Mouse (Mus musculus): ENCODE measurements at regions not wholly inside any gene's neighbourhood (a gene's known extent, or its start where the extent isn't known, plus 50 kb on each side); places are given as distances from the start of the nearest gene placed in this dataset.

DNA sequence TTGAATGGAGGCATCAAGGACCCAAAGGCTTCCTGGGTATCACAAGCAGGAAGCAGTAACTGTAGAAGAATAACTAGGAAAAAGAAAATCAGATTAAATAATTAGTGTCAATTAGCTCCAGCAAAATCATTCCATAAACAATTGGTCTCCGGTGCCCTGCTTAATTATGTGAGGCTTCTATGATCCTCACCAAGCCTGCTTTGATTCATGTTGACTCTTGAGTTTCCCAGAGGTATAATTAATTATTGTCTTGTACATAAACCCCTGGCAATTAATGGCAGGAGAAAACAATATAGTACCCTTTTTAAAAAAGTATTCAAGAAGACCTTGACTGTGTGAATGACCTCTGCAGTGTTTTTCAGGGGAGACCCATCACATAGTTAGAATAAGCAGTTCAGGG lies 61.5 kb upstream of the Sp8 start:
- DNase-seq = no peak

DNA sequence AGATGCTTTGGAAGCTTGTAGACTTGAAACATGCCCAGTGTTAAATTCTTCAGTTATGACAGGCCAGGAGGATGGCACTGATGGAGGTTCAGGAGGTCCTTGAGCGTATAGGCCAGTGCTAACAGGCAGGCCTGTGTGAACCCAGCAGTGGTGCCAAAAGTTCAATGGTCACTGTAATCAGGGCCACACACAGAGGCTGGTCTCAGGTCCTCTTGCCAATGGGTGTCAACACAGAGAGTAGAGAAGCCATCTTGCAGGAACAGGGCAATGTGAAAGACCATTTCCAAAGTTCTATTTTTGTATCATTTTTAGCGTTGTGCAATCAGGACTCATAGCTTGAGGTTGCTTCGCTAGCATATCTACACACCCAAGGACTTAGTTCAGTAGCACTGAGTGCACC lies 64.2 kb upstream of the Sp8 start:
- no peak for DNase-seq

DNA sequence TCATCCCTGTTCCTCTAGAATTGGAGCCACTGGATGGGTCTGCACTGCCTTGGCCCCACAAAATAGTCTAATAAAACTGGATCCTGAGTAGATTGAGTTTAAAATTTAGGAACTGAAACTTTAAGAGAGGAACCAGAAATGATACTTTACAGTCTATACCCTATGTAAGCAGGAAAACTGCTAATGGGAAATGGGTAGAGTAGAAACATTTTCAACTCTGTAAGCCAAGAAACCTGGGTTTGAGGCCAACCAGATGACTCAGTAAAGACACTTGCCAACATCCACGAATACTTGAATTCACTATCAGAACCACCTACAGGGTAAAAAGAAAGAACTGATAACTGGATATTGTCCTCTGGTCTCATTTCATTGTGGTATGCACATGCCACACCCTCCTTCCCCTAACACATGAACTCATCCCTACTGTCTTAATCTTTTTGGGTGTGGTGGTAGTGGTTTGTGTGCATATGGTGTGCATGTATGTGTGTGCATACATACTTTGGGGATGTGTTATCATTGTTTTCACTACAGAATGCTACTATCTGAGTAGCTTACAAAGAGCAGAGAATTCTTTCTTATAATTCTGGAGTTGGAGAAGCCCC lies 70.6 kb upstream of the Sp8 start:
- no peak for DNase-seq

DNA sequence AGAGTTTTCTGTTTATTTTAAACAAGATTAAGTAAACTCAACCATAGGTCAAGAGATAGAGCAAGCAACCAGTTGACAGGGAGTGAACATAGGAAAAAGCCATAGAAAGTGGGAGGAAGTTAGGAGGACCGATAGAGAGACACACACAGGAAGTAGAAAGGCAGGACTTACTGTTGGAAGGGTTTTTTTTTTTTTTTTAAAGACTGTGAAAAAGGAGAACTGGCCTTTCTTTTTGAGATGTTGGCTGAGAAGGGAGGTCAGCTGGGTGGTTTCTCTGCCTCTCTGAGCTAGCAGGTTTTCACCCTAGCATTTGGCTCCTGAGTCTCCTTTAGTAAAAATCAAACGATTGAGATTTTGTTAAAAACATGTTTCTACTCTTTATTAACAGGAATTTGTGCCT lies 73.3 kb upstream of the Sp8 start:
- DNase-seq = no peak

DNA sequence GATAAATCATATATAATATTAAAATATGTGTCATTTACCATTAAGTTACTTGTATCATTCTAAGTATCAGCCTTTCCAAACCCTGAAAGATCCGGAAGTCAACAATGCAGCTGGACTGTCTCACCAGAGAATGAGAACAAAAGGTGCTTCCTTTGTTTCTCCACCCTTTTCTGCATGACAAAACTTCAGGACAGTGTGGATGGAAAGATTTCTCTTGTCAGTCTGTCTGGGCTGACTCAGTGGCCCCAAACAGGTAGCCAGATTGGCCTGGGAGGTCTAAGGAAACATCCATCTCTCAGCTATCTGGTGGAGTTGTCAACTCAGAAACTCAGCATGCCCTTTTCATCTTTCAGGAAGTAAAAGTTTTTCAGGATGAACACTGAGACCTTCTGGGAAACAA lies 79.7 kb upstream of the Sp8 start:
- no peak for DNase-seq

DNA sequence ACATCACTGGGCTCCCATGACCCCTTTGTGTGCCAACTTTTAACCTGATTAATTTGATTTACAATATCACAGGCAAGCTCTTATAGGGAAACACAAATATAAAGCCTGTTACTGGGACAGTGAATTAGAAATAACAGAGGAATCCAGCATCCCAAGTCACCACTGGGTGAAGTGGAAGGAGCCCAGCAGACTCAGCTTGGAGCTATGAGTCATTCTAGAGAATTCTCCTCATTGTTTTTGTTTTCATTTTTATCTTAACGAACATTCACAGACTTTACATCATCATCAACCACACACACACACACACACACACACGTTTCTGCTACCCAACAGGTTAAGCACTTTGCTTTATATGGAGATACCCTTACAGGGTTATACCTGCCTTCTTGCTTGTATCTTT lies 92.1 kb upstream of the Sp8 start:
- no peak for DNase-seq

DNA sequence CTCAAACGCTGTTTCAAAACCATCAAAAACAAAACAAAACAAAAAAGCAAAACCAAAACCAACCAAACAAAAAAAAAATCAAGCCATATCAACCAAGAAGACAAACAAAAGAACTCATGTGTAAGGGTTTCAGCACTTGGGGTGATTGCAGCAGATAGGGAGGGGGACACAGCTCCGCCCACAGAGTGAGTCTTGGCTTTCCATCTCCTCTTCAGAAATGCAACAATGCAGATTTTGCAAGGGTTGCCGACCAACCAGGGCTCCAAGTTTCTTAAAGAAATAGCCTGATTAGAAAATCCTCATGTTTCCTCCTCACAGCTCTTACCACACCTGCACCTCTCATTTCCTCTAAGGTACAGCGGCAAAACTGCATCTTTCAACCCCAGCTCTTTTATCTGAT lies 107.0 kb upstream of the Sp8 start:
- DNase-seq = no peak

DNA sequence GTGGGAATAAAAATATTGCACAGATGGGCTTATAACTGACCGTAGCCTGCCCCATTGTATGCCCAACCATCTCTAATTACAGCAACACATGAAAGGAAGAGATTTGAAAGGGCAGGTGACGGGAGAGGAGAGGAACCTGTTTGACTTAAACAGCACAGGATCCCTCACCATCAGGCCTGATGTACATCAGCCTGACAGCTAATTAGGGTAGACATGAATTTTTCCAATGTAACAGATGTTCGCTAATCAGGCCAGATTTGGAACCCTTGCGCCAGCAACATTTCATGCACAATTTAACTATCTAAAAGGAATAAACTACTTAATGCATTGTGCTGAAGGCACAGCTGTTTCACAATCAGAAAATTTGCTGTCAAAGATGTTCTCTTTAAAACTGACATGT lies 120.2 kb upstream of the Sp8 start:
- DNase-seq = no peak

DNA sequence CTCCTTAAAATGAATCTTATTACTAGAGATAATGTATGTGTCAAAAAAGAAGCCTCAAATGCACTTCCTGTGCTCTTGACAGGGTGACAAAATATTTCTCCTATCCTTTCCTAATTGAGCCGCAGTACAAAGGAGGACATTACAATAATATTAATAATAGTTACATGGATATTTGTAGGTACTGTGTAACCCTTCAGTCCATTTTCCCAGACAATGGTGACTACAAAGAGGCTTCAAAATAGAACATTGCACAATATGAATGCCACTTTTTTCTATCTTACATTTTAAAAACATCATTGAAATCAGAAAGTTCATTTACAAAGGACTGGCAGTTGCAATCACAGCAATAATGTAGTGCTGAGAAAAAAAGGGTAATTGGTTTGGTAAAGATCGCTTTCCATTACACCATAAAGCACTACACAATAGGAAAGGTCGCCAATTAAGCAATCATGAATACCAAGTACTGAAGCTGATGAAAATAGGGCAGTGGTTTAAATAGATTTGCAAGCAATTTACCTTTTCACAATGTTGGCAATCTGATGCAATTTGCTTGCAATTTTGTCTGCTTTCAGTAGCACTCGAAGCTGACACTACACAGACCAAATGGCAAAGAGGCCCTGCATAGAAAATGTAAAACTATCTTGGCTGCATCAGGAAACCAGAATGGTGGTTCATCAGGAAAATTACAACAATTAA lies 126.1 kb upstream of the Sp8 start:
- DNase-seq = no peak

DNA sequence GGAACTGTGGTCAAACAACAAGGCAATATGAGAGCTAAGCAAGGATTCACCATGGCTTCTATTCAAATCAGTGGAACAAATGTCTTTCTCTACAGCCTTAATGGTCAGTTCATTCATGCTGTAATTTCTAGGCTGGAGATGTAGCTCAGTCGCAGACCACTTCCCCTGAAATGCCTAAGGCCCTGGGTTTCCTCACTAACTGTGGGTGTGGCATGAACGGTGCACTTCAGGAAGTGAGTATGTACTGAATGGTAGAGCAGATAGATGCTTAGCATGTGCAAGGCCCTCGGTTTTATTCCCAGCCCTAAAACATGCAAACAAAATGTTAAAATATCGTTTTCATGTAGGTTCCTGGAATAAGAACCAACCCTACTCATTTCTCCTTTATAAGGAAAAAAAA lies 129.3 kb upstream of the Sp8 start:
- DNase-seq = no peak

DNA sequence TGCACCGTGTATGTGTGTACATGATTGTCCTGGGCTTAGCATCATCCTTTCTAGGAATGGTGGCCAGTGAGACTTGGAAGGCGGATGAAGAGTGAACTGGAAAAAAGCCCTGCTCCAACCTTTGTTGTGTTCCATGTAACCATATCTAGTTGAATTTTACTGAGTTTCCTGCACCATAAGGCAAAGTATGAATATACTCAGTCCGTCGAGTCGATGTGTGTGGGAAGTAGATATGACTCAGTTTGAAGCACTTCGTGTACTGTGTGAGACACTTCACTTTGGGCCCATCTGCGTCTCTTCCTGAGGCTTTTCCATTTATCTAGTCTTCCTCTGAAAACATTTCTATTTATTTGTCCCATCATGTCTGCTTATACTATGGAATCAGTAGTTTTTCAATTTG lies 139.5 kb upstream of the Sp8 start:
- no peak for DNase-seq

DNA sequence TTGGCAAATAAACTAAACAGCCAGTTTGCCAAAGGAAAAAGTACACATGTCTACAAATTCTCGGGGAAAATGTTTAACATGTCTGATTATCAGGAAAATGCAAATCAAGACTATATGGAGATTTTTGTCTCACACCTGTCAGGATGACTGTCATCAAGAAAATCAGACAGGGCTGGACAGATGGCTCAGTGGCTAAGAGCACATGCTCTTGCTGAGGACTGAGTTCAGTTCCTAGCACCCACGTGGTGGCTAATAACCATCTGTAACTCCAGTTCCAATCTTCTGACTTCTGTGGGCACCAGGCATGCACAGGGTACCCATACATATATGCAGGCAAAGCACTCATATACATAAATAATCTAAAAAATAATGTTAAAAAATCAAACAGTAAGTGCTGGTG lies 141.3 kb upstream of the Sp8 start:
- DNase-seq = no peak

DNA sequence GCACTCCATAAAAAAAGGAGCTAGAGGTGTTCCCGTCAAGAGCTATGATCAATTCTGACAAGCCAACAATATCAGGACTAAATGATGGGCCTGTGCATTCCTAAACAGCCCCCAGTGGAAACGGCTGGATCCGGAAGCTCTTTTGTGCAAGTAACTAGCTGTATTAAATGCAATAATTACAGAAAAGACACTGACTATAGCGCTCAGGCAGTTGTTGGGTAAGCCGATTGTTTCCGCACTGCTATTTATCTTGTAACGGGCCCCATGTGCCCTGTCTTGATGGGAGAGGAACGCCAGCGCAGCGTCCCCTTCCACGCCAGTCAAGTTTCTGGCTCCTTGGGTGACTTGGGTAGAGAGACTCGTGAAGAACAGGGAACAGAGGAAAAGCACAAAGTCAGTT lies 142.4 kb upstream of the Sp8 start:
- DNase-seq = no peak

DNA sequence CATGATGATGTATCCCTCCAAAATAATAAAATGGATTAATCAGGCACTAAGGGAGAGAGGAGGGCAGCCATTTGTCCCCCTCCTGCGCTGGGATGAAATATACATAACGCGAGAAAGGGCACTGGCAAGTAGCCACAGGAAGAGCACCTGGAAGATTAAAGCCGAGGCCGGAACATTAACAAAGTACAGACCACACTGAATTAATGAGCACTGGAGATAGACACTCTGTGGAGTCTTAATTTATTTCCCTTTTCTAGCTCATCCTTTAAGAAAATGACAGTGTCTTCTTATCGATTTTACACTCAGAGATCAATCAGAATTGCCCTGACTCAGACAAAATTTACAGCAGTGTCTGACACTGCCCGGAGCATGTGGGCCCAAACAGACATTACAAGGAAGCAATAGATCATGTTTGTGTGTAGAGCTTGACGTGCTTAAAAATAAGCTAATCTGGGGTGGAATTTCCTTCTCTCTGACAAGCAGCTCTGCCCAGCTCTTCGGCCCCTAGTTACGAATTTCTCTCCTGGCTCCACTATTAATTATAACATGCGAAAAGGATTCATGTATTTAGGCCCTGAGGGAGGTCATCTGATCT lies 143.0 kb upstream of the Sp8 start:
- DNase-seq = no peak

DNA sequence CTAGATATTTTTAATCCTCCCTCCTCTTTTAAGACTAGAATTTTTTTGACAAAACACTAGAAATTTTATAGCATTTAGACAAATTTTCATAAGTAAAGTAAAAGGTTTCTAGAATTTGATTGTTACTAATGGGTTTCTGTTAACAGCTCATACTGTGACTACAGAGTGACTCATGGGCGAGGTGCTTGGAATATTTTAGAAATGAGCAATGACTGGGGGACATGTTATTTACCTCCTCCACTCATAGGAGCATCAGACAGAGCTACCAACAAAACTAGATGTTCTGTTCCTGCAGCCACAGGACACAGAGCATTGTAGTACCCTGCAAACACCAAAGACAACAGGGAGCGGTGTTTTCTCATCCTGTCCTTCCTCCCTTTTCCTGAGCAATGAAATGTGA lies 144.3 kb upstream of the Sp8 start:
- no peak for DNase-seq

DNA sequence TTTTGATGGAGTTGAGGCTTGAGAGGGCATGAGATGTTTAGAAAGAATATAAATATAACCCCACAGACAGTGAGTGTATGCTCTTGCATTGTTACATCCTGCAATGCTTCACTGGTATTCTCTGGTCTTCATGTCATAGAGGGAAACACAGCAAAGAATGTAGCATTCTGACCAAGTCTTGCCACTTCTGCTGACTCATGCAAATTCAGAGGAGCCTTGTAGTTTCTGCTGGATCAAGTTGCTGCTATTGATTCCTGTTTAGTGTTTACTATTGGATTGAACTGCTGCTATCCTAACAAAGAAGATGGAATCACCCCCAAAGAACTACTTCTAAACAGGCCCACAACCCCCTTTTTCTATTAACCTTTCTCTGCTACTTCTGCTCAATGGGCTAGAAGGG lies 148.0 kb upstream of the Sp8 start:
- no peak for DNase-seq

DNA sequence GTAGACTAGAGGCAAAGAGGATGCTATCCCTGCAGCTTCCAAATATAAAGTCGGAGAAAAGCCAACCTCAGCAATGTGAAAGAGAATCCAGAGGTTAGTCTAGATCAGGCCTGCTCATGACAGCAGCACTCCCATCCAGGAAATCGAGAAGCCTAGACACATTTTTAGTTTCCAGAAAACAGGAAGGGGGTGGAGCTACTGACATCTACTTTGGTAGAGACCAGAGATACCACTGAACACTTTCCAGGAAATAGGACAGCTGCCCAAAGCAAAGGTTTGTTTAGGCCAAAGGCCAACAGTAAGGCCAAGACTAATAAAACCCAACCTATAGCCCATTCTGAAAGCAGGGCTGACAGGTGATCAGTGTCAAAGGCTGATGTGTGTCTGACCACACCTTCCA lies 151.4 kb upstream of the Sp8 start:
- no peak for DNase-seq

DNA sequence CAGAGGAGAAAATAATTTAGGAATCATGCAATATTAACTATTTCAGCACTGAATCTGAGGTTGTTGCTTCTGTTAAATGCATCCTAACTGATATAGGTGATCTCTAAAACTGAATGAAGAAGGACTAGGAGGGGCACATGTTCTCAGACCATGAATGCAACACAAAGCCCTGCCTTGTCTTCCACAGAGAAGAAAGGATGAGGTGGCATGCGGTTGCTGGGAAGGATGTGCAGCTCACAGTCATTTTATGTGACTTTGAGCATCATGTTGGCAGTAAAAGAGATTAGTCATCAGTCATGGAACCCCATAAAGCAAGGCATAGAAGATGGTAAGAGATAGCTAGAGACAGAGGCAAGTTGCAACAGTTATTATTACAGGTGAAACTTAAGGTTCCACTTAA lies 163.2 kb upstream of the Sp8 start:
- DNase-seq = no peak

DNA sequence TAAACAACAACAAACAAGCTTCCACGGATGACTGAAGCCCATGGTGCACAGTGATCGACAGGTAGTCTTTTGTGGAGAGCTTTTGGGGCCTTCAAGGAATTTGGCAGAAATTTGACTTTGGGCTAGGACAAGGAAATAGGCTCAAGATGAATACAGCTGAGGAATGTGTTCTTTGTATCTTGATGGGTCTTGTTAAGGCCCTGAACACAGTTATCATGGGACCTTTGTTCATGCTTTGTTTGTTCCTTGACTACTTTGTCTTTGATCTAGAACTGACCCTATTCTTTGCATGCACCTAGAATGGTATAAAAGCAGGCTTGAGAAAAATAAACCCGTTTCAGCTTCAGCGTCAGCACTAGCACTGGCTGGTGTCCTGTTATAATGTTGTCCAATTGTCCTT lies 168.1 kb upstream of the Sp8 start:
- DNase-seq = no peak

DNA sequence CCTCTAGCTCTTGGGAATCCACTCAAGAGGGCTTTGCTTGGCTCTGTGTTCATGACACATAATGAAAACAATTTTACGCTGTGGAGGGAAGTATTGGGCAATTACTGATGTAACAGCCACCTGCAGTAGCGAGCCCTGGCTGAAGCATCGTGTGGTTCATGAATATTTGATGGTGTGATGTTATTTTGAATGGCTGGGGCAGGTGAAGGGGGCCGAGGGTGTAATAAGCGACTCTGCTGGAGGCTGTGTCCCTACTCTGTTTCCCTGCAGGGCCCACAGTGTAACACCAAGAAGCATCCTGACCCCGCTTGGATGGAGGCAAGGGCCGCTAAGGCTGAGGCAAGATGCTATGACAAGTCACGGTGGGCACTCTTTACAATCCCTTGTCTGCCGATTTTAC lies 184.6 kb upstream of the Sp8 start:
- no peak for DNase-seq

DNA sequence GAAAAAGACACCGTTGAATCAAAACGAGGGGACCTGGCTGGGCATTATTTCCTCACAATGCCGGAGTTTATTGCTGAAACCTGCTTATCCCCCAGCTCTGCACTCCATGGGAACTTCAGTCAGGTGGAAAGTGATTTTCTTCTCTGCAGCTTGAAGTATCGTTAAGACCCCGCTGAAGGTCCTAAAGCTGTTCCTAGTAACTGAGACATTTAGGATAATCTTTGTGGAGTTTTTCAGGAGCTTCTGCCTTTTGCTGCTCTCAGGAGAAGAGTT lies 185.0 kb upstream of the Sp8 start:
- DNase-seq = no peak

DNA sequence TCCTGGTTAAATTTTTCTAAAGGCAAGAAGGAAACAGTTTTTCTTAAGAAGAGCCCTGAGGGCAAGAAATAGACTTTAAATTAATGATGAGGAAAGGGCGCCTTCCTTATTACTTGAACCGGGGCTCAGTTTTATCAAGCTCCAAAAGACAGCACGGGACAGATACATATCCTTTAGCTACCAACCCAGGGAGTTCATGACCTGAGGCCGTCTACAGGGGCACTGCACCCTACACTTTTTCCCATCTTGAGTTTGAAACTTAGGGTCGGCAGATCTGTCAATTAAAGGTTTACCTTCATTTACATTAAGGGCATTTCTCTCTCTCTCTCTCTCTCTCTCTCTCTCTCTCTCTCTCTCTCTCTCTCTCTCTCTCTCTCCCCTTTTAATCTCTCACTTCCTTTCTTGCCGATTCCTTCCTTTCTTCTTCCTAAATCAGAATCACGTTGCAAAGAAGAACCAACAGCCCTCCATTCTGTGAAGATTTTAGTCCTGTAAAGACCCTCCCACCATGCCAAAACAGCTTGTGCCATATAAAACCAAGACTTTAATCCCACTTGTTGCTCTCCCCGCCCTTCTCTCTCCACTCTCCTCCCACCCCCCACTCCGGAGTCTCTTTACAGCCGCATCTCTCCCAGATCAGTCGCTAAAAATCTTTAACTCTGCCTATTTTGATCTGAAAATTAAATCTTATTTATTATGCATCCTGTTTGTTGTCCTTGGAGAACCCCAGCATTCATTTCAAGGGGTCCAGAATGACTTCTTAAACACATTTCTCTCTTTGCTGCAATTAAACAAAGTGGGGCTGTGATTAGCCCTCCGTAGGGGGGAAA lies 185.5 kb upstream of the Sp8 start:
- DNase-seq = no peak

DNA sequence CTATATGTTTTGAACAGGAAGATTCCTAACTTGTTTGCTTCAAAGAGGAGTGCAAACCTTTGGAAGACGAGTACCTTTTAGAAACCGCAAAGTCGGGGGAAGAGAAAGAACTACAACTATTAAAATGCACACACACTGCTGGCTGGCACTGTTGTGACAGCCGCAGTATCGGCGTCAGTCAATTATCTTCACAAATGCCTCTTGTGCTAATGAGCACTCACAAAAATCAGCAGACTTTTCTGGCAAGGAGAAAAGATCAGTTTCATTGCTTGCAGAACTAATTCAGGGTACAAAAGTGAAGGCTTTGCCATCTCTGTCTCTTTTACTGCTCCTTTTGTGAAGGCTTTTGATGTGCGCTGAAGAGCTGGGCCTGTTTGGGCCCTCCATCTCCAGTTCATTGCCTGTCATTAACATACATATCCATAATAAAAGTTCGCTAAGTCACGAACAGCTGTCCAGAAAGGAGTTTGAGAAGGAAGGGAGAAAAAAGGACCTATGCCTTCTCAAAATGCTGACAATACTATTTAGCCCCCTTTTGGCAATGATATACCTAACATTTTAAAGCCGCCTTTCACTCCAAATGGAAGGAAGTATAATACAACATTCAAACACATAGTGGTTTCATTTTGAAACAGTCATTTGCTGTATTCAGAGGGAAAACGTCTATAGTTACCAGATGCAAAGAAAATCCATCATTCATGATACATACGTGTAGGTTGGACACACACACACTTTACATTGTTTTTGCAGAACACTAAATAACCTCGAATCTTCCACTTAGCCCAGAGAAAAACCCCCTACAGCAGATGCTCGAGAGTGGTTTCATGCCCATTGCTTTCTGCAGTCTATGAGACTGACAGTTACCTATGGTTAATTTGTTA lies 186.6 kb upstream of the Sp8 start:
- DNase-seq = no peak

Measured in kidney, adult 18-20 months (tissue).